Mouse (Mus musculus) neural tube, embryonic 10.5 days (tissue): ENCODE results near the gene Zfp346.

ENCODE experiments used
- DNase-seq: peaks from one replicate; pipeline ENCODE4 v3.0.0-alpha.2; 2017; ENCODE audit warnings: low spot score; ENCODE audit errors: extremely low spot score

Zfp346 gene

GRCm38 (mm10) chr13:55152621-55153415, 47.7 kb downstream of the Zfp346 start, which contains the start of gene Fgfr4:
TSS of gene Fgfr4 (plus strand) at chr13:55152640.
- peak; percentile 67 for DNase-seq

- no peak for DNase-seq
These were observed 48.8 kb downstream of the Zfp346 start for GRCm38 (mm10) chr13:55153951-55154350.

GRCm38 (mm10) chr13:55162365-55162764, 57.3 kb downstream of the Zfp346 start:
- DNase-seq: no peak

GRCm38 (mm10) chr13:55163553-55163952, 58.4 kb downstream of the Zfp346 start:
- no peak for DNase-seq

GRCm38 (mm10) chr13:55165831-55166339, 60.8 kb downstream of the Zfp346 start:
- no peak for DNase-seq

- no peak for DNase-seq
These were observed 62.0 kb downstream of the Zfp346 start for GRCm38 (mm10) chr13:55166806-55167725.

- no peak for DNase-seq
These were observed 62.7 kb downstream of the Zfp346 start for GRCm38 (mm10) chr13:55167798-55168197.

GRCm38 (mm10) chr13:55168255-55168654, 63.1 kb downstream of the Zfp346 start:
- DNase-seq: no peak

GRCm38 (mm10) chr13:55168958-55169369, 63.9 kb downstream of the Zfp346 start:
- DNase-seq: peak; percentile 48

- DNase-seq: peak; percentile 58
These were observed 66.6 kb downstream of the Zfp346 start for GRCm38 (mm10) chr13:55171517-55172335.

- DNase-seq: no peak
These were observed 67.2 kb downstream of the Zfp346 start for GRCm38 (mm10) chr13:55172336-55172770.

GRCm38 (mm10) chr13:55174347-55174746, 69.2 kb downstream of the Zfp346 start:
- no peak for DNase-seq

- DNase-seq: no peak
These were observed 71.2 kb downstream of the Zfp346 start for GRCm38 (mm10) chr13:55176265-55176664.

- no peak for DNase-seq
These were observed 72.9 kb downstream of the Zfp346 start for GRCm38 (mm10) chr13:55177903-55178496.

GRCm38 (mm10) chr13:55178556-55178955, 73.4 kb downstream of the Zfp346 start:
- peak; percentile 81 for DNase-seq

- no peak for DNase-seq
These were observed 74.5 kb downstream of the Zfp346 start for GRCm38 (mm10) chr13:55179591-55179990.

- no peak for DNase-seq
These were observed 76.7 kb downstream of the Zfp346 start for GRCm38 (mm10) chr13:55181786-55182172.

- peak; percentile 81 for DNase-seq
These were observed 77.2 kb downstream of the Zfp346 start for GRCm38 (mm10) chr13:55182173-55182894.

- no peak for DNase-seq
These were observed 78.3 kb downstream of the Zfp346 start for GRCm38 (mm10) chr13:55183382-55183781.
